Mouse (Mus musculus): Measurements from ENCODE around the gene Erc2. TPM values are rescaled to one million over a fixed set of nuclear protein-coding genes. Genes with fewer than 3 reads are reported as not detected.

Gene Erc2
- polyA plus RNA-seq, 1 experiment from 2014 or later, result 1.3 TPM

- no peaks in the 10 kb centered on the region for H3K27me3 ChIP-seq
- H3K4me1 ChIP-seq (replicated peaks), result no peaks in the 10 kb centered on the region
- no peak overlapping the region for H3K9ac ChIP-seq
- no peak overlapping the region for H3K4me3 ChIP-seq (replicated peaks)
- no peak overlapping the region for H3K27ac ChIP-seq (replicated peaks)
- H3K4me2 ChIP-seq, result no peak overlapping the region
- no peak for ATAC-seq (ENCODE audit: insufficient read depth)
- H3K9me3 ChIP-seq (replicated peaks), result no peaks in the 10 kb centered on the region
- H3K36me3 ChIP-seq (replicated peaks), result no peaks in the 10 kb centered on the region
- 59% methylated on average over 3 of the region's 3 CpGs for WGBS (ENCODE audit: insufficient replicate concordance)
These were observed 450.3 kb downstream of the Erc2 start for GRCm38 (mm10) chr14:28072561-28072960.

GRCm38 (mm10) chr14:28089636-28090443 is 467.6 kb downstream of the Erc2 start:
- Histone ChIP-seq H3K4me3 (replicated peaks) (no peak overlapping the region), H3K36me3 (replicated peaks) (no peaks in the 10 kb centered on the region)
- WGBS (ENCODE audit: insufficient replicate concordance), result 44% methylated on average over 8 of the region's 8 CpGs

GRCm38 (mm10) chr14:28091367-28091766 is 469.1 kb downstream of the Erc2 start:
- Histone ChIP-seq H3K4me1 (replicated peaks) (no peaks in the 10 kb centered on the region), H3K4me3 (replicated peaks) (no peak overlapping the region), H3K4me2 (no peak overlapping the region), H3K9ac (no peak overlapping the region), H3K9me3 (replicated peaks) (no peaks in the 10 kb centered on the region), H3K36me3 (replicated peaks) (no peaks in the 10 kb centered on the region), H3K27me3 (no peaks in the 10 kb centered on the region), H3K27ac (replicated peaks) (no peak overlapping the region)
- WGBS (ENCODE audit: insufficient replicate concordance), result 74% methylated on average over 1 of the region's 1 CpGs
- no peak for ATAC-seq (ENCODE audit: insufficient read depth)

More at GRCm38 (mm10) chr14:28089636-28090443, 467.6 kb downstream of the Erc2 start:
- H3K9ac ChIP-seq, result no peak overlapping the region
- no peaks in the 10 kb centered on the region for H3K9me3 ChIP-seq (replicated peaks)
- no peak overlapping the region for H3K4me2 ChIP-seq
- no peaks in the 10 kb centered on the region for H3K4me1 ChIP-seq (replicated peaks)
- no peaks in the 10 kb centered on the region for H3K27me3 ChIP-seq
- ATAC-seq (ENCODE audit: insufficient read depth), result no peak
- H3K27ac ChIP-seq (replicated peaks), result no peak overlapping the region

- WGBS (ENCODE audit: insufficient replicate concordance), result 49% methylated on average over 4 of the region's 4 CpGs
- no peaks in the 10 kb centered on the region for H3K9me3 ChIP-seq (replicated peaks)
These were observed 471.0 kb downstream of the Erc2 start for GRCm38 (mm10) chr14:28093214-28093613.

GRCm38 (mm10) chr14:28093913-28094312 is 471.7 kb downstream of the Erc2 start:
- no peak for ATAC-seq (ENCODE audit: insufficient read depth)
- no peaks in the 10 kb centered on the region for H3K4me1 ChIP-seq (replicated peaks)

More at GRCm38 (mm10) chr14:28093214-28093613, 471.0 kb downstream of the Erc2 start:
- no peaks in the 10 kb centered on the region for H3K27me3 ChIP-seq
- no peak for ATAC-seq (ENCODE audit: insufficient read depth)
- no peak overlapping the region for H3K9ac ChIP-seq
- H3K4me2 ChIP-seq, result no peak overlapping the region
- H3K27ac ChIP-seq (replicated peaks), result no peak overlapping the region
- H3K4me3 ChIP-seq (replicated peaks), result no peak overlapping the region
- no peaks in the 10 kb centered on the region for H3K4me1 ChIP-seq (replicated peaks)
- H3K36me3 ChIP-seq (replicated peaks), result no peaks in the 10 kb centered on the region

GRCm38 (mm10) chr14:28099084-28099483 is 476.9 kb downstream of the Erc2 start:
- H3K4me2 ChIP-seq, result no peak overlapping the region
- no peak overlapping the region for H3K4me3 ChIP-seq (replicated peaks)
- no peak for ATAC-seq (ENCODE audit: insufficient read depth)
- H3K4me1 ChIP-seq (replicated peaks), result no peaks in the 10 kb centered on the region
- H3K9me3 ChIP-seq (replicated peaks), result no peaks in the 10 kb centered on the region
- H3K27me3 ChIP-seq, result no peaks in the 10 kb centered on the region
- no peak overlapping the region for H3K27ac ChIP-seq (replicated peaks)
- WGBS (ENCODE audit: insufficient replicate concordance), result 54% methylated on average over 5 of the region's 5 CpGs
- H3K9ac ChIP-seq, result no peak overlapping the region
- no peaks in the 10 kb centered on the region for H3K36me3 ChIP-seq (replicated peaks)

More at GRCm38 (mm10) chr14:28093913-28094312, 471.7 kb downstream of the Erc2 start:
- no peak overlapping the region for H3K4me3 ChIP-seq (replicated peaks)
- no peak overlapping the region for H3K4me2 ChIP-seq
- H3K27ac ChIP-seq (replicated peaks), result no peak overlapping the region
- no peaks in the 10 kb centered on the region for H3K27me3 ChIP-seq
- no peaks in the 10 kb centered on the region for H3K36me3 ChIP-seq (replicated peaks)
- no peaks in the 10 kb centered on the region for H3K9me3 ChIP-seq (replicated peaks)
- WGBS (ENCODE audit: insufficient replicate concordance), result 60% methylated on average over 1 of the region's 1 CpGs
- no peak overlapping the region for H3K9ac ChIP-seq

- no peaks in the 10 kb centered on the region for H3K9me3 ChIP-seq (replicated peaks)
- H3K27ac ChIP-seq (replicated peaks), result no peak overlapping the region
- no peaks in the 10 kb centered on the region for H3K27me3 ChIP-seq
- no peaks in the 10 kb centered on the region for H3K4me1 ChIP-seq (replicated peaks)
- WGBS (ENCODE audit: insufficient replicate concordance), result 61% methylated on average over 2 of the region's 2 CpGs
- H3K4me3 ChIP-seq (replicated peaks), result no peak overlapping the region
- no peak overlapping the region for H3K4me2 ChIP-seq
- H3K36me3 ChIP-seq (replicated peaks), result no peaks in the 10 kb centered on the region
- H3K9ac ChIP-seq, result no peak overlapping the region
- no peak for ATAC-seq (ENCODE audit: insufficient read depth)
These were observed 490.9 kb downstream of the Erc2 start for GRCm38 (mm10) chr14:28113121-28113520.

GRCm38 (mm10) chr14:28120851-28121250 is 498.6 kb downstream of the Erc2 start:
- Histone ChIP-seq H3K27me3 (no peaks in the 10 kb centered on the region), H3K4me3 (replicated peaks) (no peak overlapping the region), H3K4me2 (no peak overlapping the region), H3K27ac (replicated peaks) (no peak overlapping the region), H3K4me1 (replicated peaks) (no peaks in the 10 kb centered on the region), H3K36me3 (replicated peaks) (no peaks in the 10 kb centered on the region), H3K9me3 (replicated peaks) (no peaks in the 10 kb centered on the region), H3K9ac (no peak overlapping the region)
- WGBS (ENCODE audit: insufficient replicate concordance), result 46% methylated on average over 5 of the region's 5 CpGs
- no peak for ATAC-seq (ENCODE audit: insufficient read depth)

GRCm38 (mm10) chr14:28126842-28127241 is 504.6 kb downstream of the Erc2 start:
- WGBS (ENCODE audit: insufficient replicate concordance), result 68% methylated on average over 8 of the region's 8 CpGs
- no peaks in the 10 kb centered on the region for H3K27me3 ChIP-seq
- H3K27ac ChIP-seq (replicated peaks), result no peak overlapping the region
- no peak overlapping the region for H3K9ac ChIP-seq
- H3K4me2 ChIP-seq, result no peak overlapping the region
- H3K36me3 ChIP-seq (replicated peaks), result no peaks in the 10 kb centered on the region
- H3K4me1 ChIP-seq (replicated peaks), result no peaks in the 10 kb centered on the region
- ATAC-seq (ENCODE audit: insufficient read depth), result no peak
- no peaks in the 10 kb centered on the region for H3K9me3 ChIP-seq (replicated peaks)
- H3K4me3 ChIP-seq (replicated peaks), result no peak overlapping the region

- H3K4me3 ChIP-seq (replicated peaks), result no peak overlapping the region
- WGBS (ENCODE audit: insufficient replicate concordance), result 57% methylated on average over 3 of the region's 3 CpGs
- ATAC-seq (ENCODE audit: insufficient read depth), result no peak
- no peak overlapping the region for H3K27ac ChIP-seq (replicated peaks)
- no peaks in the 10 kb centered on the region for H3K4me1 ChIP-seq (replicated peaks)
- H3K27me3 ChIP-seq, result no peaks in the 10 kb centered on the region
- H3K9me3 ChIP-seq (replicated peaks), result no peaks in the 10 kb centered on the region
- no peak overlapping the region for H3K4me2 ChIP-seq
- no peaks in the 10 kb centered on the region for H3K36me3 ChIP-seq (replicated peaks)
- no peak overlapping the region for H3K9ac ChIP-seq
These were observed 506.8 kb downstream of the Erc2 start for GRCm38 (mm10) chr14:28128999-28129398.

- H3K4me1 ChIP-seq (replicated peaks), result no peaks in the 10 kb centered on the region
- H3K27me3 ChIP-seq, result no peaks in the 10 kb centered on the region
- 65% methylated on average over 2 of the region's 2 CpGs for WGBS (ENCODE audit: insufficient replicate concordance)
- ATAC-seq (ENCODE audit: insufficient read depth), result no peak
- H3K4me3 ChIP-seq (replicated peaks), result no peak overlapping the region
- no peaks in the 10 kb centered on the region for H3K9me3 ChIP-seq (replicated peaks)
- H3K9ac ChIP-seq, result no peak overlapping the region
- no peak overlapping the region for H3K4me2 ChIP-seq
- no peak overlapping the region for H3K27ac ChIP-seq (replicated peaks)
- H3K36me3 ChIP-seq (replicated peaks), result no peaks in the 10 kb centered on the region
These were observed 521.8 kb downstream of the Erc2 start for GRCm38 (mm10) chr14:28143998-28144397.

GRCm38 (mm10) chr14:28147201-28147600 is 525.0 kb downstream of the Erc2 start:
- WGBS (ENCODE audit: insufficient replicate concordance), result 38% methylated on average over 5 of the region's 5 CpGs
- H3K9ac ChIP-seq, result no peak overlapping the region
- no peak for ATAC-seq (ENCODE audit: insufficient read depth)

More at GRCm38 (mm10) chr14:28147201-28147600, 525.0 kb downstream of the Erc2 start:
- H3K27me3 ChIP-seq, result no peaks in the 10 kb centered on the region
- H3K4me3 ChIP-seq (replicated peaks), result no peak overlapping the region
- H3K27ac ChIP-seq (replicated peaks), result no peak overlapping the region
- no peaks in the 10 kb centered on the region for H3K36me3 ChIP-seq (replicated peaks)
- no peak overlapping the region for H3K4me2 ChIP-seq
- H3K4me1 ChIP-seq (replicated peaks), result no peaks in the 10 kb centered on the region
- H3K9me3 ChIP-seq (replicated peaks), result no peaks in the 10 kb centered on the region

Measured in liver, embryonic 15.5 days (tissue).